Mouse (Mus musculus) brown adipose tissue, adult 24 weeks (tissue): Measurements from ENCODE around the gene Cttn. TPM values are rescaled to one million over a fixed set of nuclear protein-coding genes. Genes with fewer than 3 reads are reported as not detected.

Experiments used
- H3K27ac ChIP-seq: fragments of 200-500 bp; replicated peaks from 2 replicates; pipeline ENCODE4 v1.5.1; 2012; ENCODE audit warnings: low read depth, mild to moderate bottlenecking, low read length
- H3K4me1 ChIP-seq: fragments of 200-500 bp; 2 replicates; pipeline ENCODE4 v1.6.1; 2012; ENCODE audit warnings: low read length, mixed read lengths; ENCODE audit not compliant: control insufficient read depth, insufficient read depth, insufficient read length
- H3K4me3 ChIP-seq: fragments of 200-500 bp; 2 replicates; pipeline ENCODE4 v1.5.1; 2012; ENCODE audit warnings: low read depth, mild to moderate bottlenecking, low read length, moderate library complexity; ENCODE audit not compliant: insufficient read depth
- polyA plus RNA-seq: library from polyadenylated mRNA; stranded (reverse); fragments of >200 nt; gene quantifications from 2 replicates; pipeline ENCODE4 v1.2.4, GENCODE M21; 2012; ENCODE audit not compliant: missing spikeins, insufficient read depth, insufficient read length

Gene Cttn
- polyA plus RNA-seq, 1 experiment, result 43.9 TPM

- Histone ChIP-seq H3K4me3 (no peak overlapping the region), H3K4me1 (no peaks in the 10 kb centered on the region), H3K27ac (no peak overlapping the region)
Observed at GRCm38 (mm10) chr7:144426594-144426993, 44.2 kb downstream of the Cttn start.

- Histone ChIP-seq H3K4me3 (no peak overlapping the region), H3K27ac (no peak overlapping the region), H3K4me1 (no peaks in the 10 kb centered on the region)
Observed at GRCm38 (mm10) chr7:144425953-144426352, 44.9 kb downstream of the Cttn start.

GRCm38 (mm10) chr7:144421478-144421877 lies 49.3 kb downstream of the Cttn start:
- no peak overlapping the region for H3K27ac ChIP-seq
- peaks cover 2% of the 10 kb centered on the region; the same call in 1 of the 2 replicates for H3K4me1 ChIP-seq
- no peak overlapping the region for H3K4me3 ChIP-seq

- Histone ChIP-seq H3K27ac (no peak overlapping the region), H3K4me3 (no peak overlapping the region), H3K4me1 (peaks cover 2% of the 10 kb centered on the region; the same call in 1 of the 2 replicates)
Observed at GRCm38 (mm10) chr7:144420552-144420951, 50.3 kb downstream of the Cttn start.

GRCm38 (mm10) chr7:144417644-144418343 lies 53.0 kb downstream of the Cttn start:
- H3K27ac ChIP-seq, result no peak overlapping the region

GRCm38 (mm10) chr7:144417234-144417633 lies 53.6 kb downstream of the Cttn start:
- no peak overlapping the region for H3K4me3 ChIP-seq
- H3K27ac ChIP-seq, result no peak overlapping the region

More at GRCm38 (mm10) chr7:144417644-144418343, 53.0 kb downstream of the Cttn start:
- Histone ChIP-seq H3K4me1 (peaks cover 2% of the 10 kb centered on the region; the same call in 1 of the 2 replicates), H3K4me3 (no peak overlapping the region)

GRCm38 (mm10) chr7:144415795-144416194 lies 55.0 kb downstream of the Cttn start:
- no peak overlapping the region for H3K4me3 ChIP-seq
- no peak overlapping the region for H3K27ac ChIP-seq
- H3K4me1 ChIP-seq, result peaks cover 2% of the 10 kb centered on the region; the same call in 1 of the 2 replicates

More at GRCm38 (mm10) chr7:144417234-144417633, 53.6 kb downstream of the Cttn start:
- H3K4me1 ChIP-seq, result peaks cover 2% of the 10 kb centered on the region; the same call in 1 of the 2 replicates

- Histone ChIP-seq H3K4me1 (peaks cover 2% of the 10 kb centered on the region; the same call in 1 of the 2 replicates), H3K27ac (no peak overlapping the region), H3K4me3 (no peak overlapping the region)
Observed at GRCm38 (mm10) chr7:144414632-144415031, 56.2 kb downstream of the Cttn start.

GRCm38 (mm10) chr7:144411967-144412906 lies 58.6 kb downstream of the Cttn start:
- Histone ChIP-seq H3K4me1 (no peaks in the 10 kb centered on the region), H3K4me3 (no peak overlapping the region), H3K27ac (no peak overlapping the region)

- no peak overlapping the region for H3K4me3 ChIP-seq
Observed at GRCm38 (mm10) chr7:144409682-144410081, 61.1 kb downstream of the Cttn start.

GRCm38 (mm10) chr7:144408464-144409000 lies 62.3 kb downstream of the Cttn start:
- H3K4me3 ChIP-seq, result no peak overlapping the region
- no peaks in the 10 kb centered on the region for H3K4me1 ChIP-seq
- no peak overlapping the region for H3K27ac ChIP-seq

More at GRCm38 (mm10) chr7:144409682-144410081, 61.1 kb downstream of the Cttn start:
- no peak overlapping the region for H3K27ac ChIP-seq
- no peaks in the 10 kb centered on the region for H3K4me1 ChIP-seq

- no peaks in the 10 kb centered on the region for H3K4me1 ChIP-seq
- H3K27ac ChIP-seq, result no peak overlapping the region
Observed at GRCm38 (mm10) chr7:144407675-144408074, 63.1 kb downstream of the Cttn start.

GRCm38 (mm10) chr7:144402492-144402891 lies 68.3 kb downstream of the Cttn start:
- Histone ChIP-seq H3K4me1 (no peaks in the 10 kb centered on the region), H3K4me3 (no peak overlapping the region), H3K27ac (no peak overlapping the region)

More at GRCm38 (mm10) chr7:144407675-144408074, 63.1 kb downstream of the Cttn start:
- no peak overlapping the region for H3K4me3 ChIP-seq

GRCm38 (mm10) chr7:144391727-144392126 lies 79.1 kb downstream of the Cttn start:
- Histone ChIP-seq H3K4me1 (no peaks in the 10 kb centered on the region), H3K27ac (no peak overlapping the region), H3K4me3 (no peak overlapping the region)

GRCm38 (mm10) chr7:144390676-144391075 lies 80.1 kb downstream of the Cttn start:
- no peaks in the 10 kb centered on the region for H3K4me1 ChIP-seq
- no peak overlapping the region for H3K4me3 ChIP-seq
- H3K27ac ChIP-seq, result no peak overlapping the region
